Mouse (Mus musculus) liver, postnatal 0 days (tissue): Measurements from ENCODE around the gene Abi1.

Experiments
- CTCF ChIP-seq: sonication (generic); IDR thresholded peaks from 2 replicates; pipeline ENCODE4 v1.5.1; 2016; ENCODE audit warnings: antibody characterized with exemption, low read depth
- EP300 ChIP-seq: IDR thresholded peaks from 2 replicates; pipeline ENCODE4 v1.6.1; 2016; ENCODE audit warnings: antibody characterized with exemption, low read depth, mild to moderate bottlenecking

GRCm38 (mm10) chr2:23015335-23015734 lies 24.7 kb downstream of the Abi1 start:
- TF ChIP-seq CTCF (no peak), EP300 (no peak)
